Mouse (Mus musculus) midbrain, embryonic 14.5 days (tissue): ENCODE results near the gene Kctd18. TPM values are rescaled to one million over a fixed set of nuclear protein-coding genes. Genes with fewer than 3 reads are reported as not detected.
"Not testable (repeated sequence)": the region's sequence is repeated elsewhere in the genome, so short reads cannot be mapped to it uniquely, and the experiment has no call there.

Experiments
- ATAC-seq: fragments of 200-750 bp; cut with Nextera tagmentation; 2 replicates; pipeline ENCODE4 v1.8.0; 2017; ENCODE audit warnings: moderate number of reproducible peaks, moderate library complexity; ENCODE audit not compliant: low FRiP score, low TSS enrichment
- DNase-seq: peaks from one replicate; pipeline ENCODE4 v3.0.0-alpha.2; 2015
- H3K27ac ChIP-seq: fragments of 300-500 bp; sonication (generic); replicated peaks from 2 replicates; pipeline ENCODE4 v1.5.1; 2014; ENCODE audit warnings: mild to moderate bottlenecking, low read depth, low read length, moderate library complexity
- H3K27me3 ChIP-seq: fragments of 300-500 bp; sonication (generic); 2 replicates; pipeline ENCODE4 v1.6.1; 2014; ENCODE audit warnings: low read length, control low read depth, mixed read lengths; ENCODE audit not compliant: control insufficient read depth, insufficient read depth
- H3K36me3 ChIP-seq: fragments of 300-500 bp; sonication (generic); 2 replicates; pipeline ENCODE4 v1.6.1; 2014; ENCODE audit warnings: low read length, control low read depth; ENCODE audit not compliant: control insufficient read depth, insufficient read depth
- H3K4me1 ChIP-seq: fragments of 300-500 bp; sonication (generic); 2 replicates; pipeline ENCODE4 v1.6.1; 2014; ENCODE audit warnings: mild to moderate bottlenecking, antibody characterized with exemption, low read length, control low read depth; ENCODE audit not compliant: control insufficient read depth, insufficient read depth
- H3K4me2 ChIP-seq: fragments of 300-500 bp; sonication (generic); 2 replicates; pipeline ENCODE4 v1.6.1; 2014; ENCODE audit warnings: mild to moderate bottlenecking, low read length, moderate library complexity
- H3K4me3 ChIP-seq: fragments of 300-500 bp; sonication (generic); replicated peaks from 2 replicates; pipeline ENCODE4 v1.5.1; 2014; ENCODE audit warnings: low read depth, low read length
- H3K9ac ChIP-seq: fragments of 300-500 bp; sonication (generic); replicated peaks from 2 replicates; pipeline ENCODE4 v1.6.1; 2014; ENCODE audit warnings: mild to moderate bottlenecking, low read length, moderate library complexity
- H3K9me3 ChIP-seq: fragments of 300-500 bp; sonication (generic); 2 replicates; pipeline ENCODE4 v1.6.1; 2016; ENCODE audit warnings: low read length, control low read depth, mixed read lengths; ENCODE audit not compliant: control insufficient read depth
- WGBS: fragments of 180-500 bp; shearing (Covaris S2); extraction: QIAGEN DNeasy Blood & Tissue Kit; methylation state at CpG from one replicate; pipeline ENCODE4 v1.1.7; 2014; 5-methylcytosine and 5-hydroxymethylcytosine counted together
- polyA plus RNA-seq: library from polyadenylated mRNA; unstranded; fragments of >200 nt; fragmentation: Nextera tagmentation; extraction: Ambion mirVana; gene quantifications from 2 replicates; pipeline ENCODE4 v1.2.1, GENCODE M21; 2014

Kctd18 gene
- polyA plus RNA-seq, 1 experiment from 2014 or later, result 29.5 TPM

DNA sequence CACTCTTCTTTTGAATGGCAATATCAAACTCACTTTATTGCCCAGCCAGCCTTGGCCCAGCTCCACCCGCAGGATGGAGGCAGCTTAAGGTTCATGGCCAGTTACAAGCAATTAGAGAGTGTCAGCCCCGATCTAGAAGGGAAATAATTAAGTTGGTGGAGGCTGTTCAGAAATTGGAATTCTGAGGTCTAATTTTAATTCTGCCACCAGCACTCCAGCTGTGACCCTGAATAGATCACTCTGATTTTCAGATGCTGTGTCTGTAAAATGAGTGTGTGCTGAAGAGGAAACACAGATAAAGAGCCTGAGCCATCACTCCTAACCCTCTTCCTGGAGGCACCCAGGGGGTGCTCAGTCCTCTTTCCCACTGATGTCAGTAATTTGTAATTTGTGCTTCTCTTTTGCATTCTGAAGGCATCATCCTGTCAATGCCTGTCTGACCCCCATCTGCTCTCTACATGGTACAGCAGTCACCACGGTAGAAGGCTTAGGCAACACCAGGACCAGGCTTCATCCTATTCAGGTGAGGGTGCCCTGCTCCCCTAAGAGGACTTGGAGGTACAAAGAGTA, 28.1 kb upstream of the Kctd18 start:
- H3K4me3 ChIP-seq, result no peak overlapping the region
- H3K4me2 ChIP-seq, result no peak overlapping the region
- peak; percentile 35 for DNase-seq
- peak; percentile 39; the same call in 1 of the 2 replicates for ATAC-seq
- H3K27ac ChIP-seq, result 0 out of 2 replicates have a peak overlapping the region, but pooled peaks have one; percentile 9
- no peaks in the 10 kb centered on the region for H3K9me3 ChIP-seq
- no peak overlapping the region for H3K9ac ChIP-seq
- H3K4me1 ChIP-seq, result no peaks in the 10 kb centered on the region
- 47% methylated on average over 3 of the region's 3 CpGs for WGBS
- no peaks in the 10 kb centered on the region for H3K27me3 ChIP-seq
- H3K36me3 ChIP-seq, result no peaks in the 10 kb centered on the region

DNA sequence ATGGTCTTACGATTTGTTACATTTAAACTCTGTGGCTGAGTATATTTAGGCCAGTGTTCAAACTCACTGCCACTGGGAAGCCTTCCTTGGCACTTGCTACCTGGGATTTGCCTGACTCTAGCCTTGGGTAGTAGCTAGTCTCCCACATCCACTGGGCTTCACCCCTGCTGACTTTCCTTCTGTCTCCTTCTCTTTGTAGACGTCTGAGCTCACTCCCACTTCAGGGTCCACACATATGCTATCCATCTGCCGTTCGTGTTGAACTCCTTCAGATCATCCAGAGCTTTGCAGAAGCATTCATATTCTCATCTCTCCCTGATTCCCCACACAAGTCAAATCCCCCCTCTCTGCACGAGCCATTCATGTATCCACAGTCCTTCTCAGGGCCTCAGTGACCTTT, 26.8 kb upstream of the Kctd18 start:
- no peaks in the 10 kb centered on the region for H3K4me1 ChIP-seq
- H3K36me3 ChIP-seq, result no peaks in the 10 kb centered on the region
- no peaks in the 10 kb centered on the region for H3K27me3 ChIP-seq
- no peak for ATAC-seq
- no peak overlapping the region for H3K9ac ChIP-seq
- WGBS, result 69% methylated on average over 5 of the region's 5 CpGs
- H3K4me2 ChIP-seq, result no peak overlapping the region
- H3K9me3 ChIP-seq, result no peaks in the 10 kb centered on the region
- H3K27ac ChIP-seq, result no peak overlapping the region
- no peak overlapping the region for H3K4me3 ChIP-seq
- no peak for DNase-seq

DNA sequence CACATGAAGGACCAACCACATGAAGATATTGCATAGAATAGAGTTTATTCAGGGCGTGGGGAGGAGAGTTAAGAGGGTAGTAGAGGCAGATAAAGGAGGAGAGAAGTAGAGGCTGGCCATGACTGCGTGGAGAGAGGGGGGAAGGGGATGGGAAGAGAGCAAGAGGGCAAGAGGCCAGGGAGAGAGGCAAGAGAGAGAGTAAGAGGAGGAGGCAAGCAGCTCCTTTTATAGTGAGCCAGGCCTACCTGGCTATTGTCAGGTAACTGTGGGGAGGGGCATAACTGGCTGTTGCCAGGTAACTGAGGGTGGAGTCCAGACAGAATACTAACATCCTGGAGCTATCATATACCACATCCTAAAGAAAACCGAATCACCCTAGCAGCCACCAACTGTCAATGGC, 26.3 kb upstream of the Kctd18 start:
- Histone ChIP-seq H3K9ac (no peak overlapping the region), H3K36me3 (no peaks in the 10 kb centered on the region), H3K4me3 (no peak overlapping the region), H3K27me3 (no peaks in the 10 kb centered on the region), H3K4me2 (no peak overlapping the region), H3K27ac (no peak overlapping the region), H3K4me1 (no peaks in the 10 kb centered on the region), H3K9me3 (no peaks in the 10 kb centered on the region)
- ATAC-seq, result no peak
- no peak for DNase-seq
- 78% methylated on average over 3 of the region's 3 CpGs for WGBS

DNA sequence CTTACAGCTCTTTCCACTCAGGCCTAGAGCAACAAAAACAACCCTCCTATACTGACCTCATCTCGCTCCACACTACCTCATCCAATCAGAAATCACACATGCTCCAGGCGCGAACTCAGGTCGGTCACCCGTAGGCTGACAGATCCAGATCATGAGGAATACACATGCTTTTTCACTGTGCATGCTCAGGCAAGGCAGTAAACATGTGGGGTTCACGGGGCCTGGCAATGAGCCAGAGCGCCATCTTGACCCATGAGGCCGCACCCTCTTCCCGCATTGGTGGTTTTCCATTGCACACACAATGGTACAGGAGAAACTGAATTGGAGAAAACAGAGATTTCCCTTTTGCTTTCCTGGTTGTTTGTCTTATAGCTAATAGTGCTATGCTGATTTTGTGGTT, 18.6 kb upstream of the Kctd18 start:
- ATAC-seq, H3K4me2 ChIP-seq, H3K4me1 ChIP-seq, H3K4me3 ChIP-seq, DNase-seq, H3K9ac ChIP-seq, H3K27ac ChIP-seq, H3K9me3 ChIP-seq, H3K27me3 ChIP-seq, H3K36me3 ChIP-seq: not testable (repeated sequence)
- 97% methylated on average over 9 of the region's 9 CpGs for WGBS

DNA sequence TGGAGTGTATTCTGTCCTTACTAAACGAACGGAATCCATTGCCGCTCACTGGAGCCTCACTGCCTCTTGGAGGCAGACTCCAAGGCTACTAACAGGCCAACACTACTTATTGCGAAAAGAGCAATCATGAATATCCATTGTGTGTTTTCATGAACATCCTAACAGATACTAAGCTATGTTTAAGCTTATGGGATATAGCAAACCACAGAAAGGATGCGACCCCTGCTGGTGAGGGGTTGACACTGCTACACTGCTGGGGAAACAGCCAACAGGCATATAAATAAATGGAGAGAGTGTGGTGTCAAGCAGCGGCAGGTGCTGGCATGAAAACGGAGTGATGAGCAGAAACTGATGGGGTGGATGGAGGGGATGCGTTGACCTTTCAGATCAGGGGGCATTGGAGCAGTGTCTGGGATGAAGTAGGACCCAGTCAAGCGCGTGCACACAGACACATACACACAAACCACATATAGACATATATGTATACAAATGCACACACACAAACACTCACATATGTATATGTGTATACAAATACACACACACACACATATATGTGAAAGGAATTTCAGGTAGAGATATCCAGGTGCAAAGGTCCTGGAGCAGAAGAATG, 12.5 kb upstream of the Kctd18 start:
- peak; percentile 87 for DNase-seq
- Histone ChIP-seq H3K9me3 (no peaks in the 10 kb centered on the region), H3K27me3 (no peaks in the 10 kb centered on the region), H3K4me3 (no peak overlapping the region), H3K4me1 (no peaks in the 10 kb centered on the region), H3K4me2 (no peak overlapping the region), H3K27ac (no peak overlapping the region), H3K36me3 (no peaks in the 10 kb centered on the region), H3K9ac (no peak overlapping the region)
- peak; percentile 74 for ATAC-seq
- 63% methylated on average over 10 of the region's 10 CpGs for WGBS

DNA sequence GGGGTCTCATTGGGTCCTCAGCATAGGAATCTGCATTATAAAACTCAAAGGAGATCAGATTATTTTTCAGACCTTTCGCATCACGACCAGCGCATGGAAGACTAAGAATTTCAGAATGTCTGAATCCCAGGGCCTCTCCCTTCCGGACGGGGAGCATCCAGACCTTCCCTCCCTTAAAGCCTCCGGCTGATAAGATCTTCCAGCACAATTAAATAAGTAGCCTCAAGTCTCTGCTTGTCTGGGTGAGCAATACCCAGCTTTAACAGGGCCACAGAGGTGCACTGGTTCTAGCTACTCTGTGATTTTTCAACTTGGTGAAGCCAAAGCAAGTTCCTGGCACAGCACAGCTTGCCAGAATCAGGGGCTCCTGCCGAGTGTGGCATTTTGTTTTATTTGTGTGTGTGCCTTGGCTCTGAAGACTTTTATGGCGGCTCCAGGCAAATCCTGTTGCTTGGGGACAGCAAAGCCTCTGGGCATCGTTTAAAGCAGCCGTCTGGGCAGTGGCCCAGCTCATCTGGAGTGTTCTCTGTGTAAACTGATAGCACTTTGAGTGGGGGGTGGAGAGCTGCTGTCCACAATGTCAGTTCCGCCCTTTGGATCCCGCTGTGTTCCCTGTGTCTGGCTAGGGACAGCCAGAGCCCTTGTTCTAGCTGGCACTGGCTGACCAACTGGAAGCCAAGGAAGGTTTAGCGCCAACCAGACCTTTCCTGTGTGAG, 11.6 kb upstream of the Kctd18 start:
- Histone ChIP-seq H3K4me1 (no peaks in the 10 kb centered on the region), H3K27me3 (no peaks in the 10 kb centered on the region), H3K9me3 (no peaks in the 10 kb centered on the region), H3K4me3 (no peak overlapping the region), H3K27ac (no peak overlapping the region), H3K4me2 (peak overlapping the region; percentile 22; the same call in 1 of the 2 replicates), H3K36me3 (no peaks in the 10 kb centered on the region), H3K9ac (no peak overlapping the region)
- ATAC-seq, result peak; percentile 62
- WGBS, result 37% methylated on average over 13 of the region's 13 CpGs
- peak; percentile 65 for DNase-seq

DNA sequence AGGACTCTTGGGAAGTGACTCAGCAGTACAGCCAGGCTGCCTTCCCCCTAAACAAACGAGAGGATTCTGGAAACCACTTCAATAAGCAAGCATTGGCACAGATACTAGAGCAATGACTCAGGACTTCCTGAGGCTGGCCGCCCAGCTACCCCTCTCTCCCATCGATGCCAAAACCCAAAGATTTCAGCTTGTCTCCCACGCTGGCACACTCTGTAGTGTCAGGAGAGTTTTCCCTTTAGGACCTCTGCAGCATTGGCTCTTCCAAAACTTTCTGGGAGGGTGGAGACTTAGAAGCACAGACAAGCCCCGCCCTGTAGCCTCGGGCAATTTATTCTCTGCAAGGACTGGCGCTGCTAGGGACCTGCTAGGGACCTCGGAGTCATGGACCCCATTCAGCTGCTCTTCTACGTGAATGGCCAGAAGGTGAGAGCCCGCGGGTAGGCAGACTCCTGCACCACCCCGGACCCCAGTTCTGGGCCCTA, 10.9 kb upstream of the Kctd18 start, which contains the start of gene Aox1:
Aox1 (plus strand) TSS at position 296 of the 482 bp plus-strand sequence.
- no peaks in the 10 kb centered on the region for H3K36me3 ChIP-seq
- no peak within 1 kb of the TSS for H3K9ac ChIP-seq
- H3K27me3 ChIP-seq, result no peaks in the 10 kb centered on the region
- H3K4me1 ChIP-seq, result no peaks in the 10 kb centered on the region
- no peak within 1 kb of the TSS for H3K4me3 ChIP-seq
- H3K27ac ChIP-seq, result no peak within 1 kb of the TSS
- ATAC-seq (peak; percentile 49; the same call in 1 of the 2 replicates), DNase-seq (peak; percentile 45)
- H3K4me2 ChIP-seq, result peak within 1 kb of the TSS; percentile 22; the same call in 1 of the 2 replicates
- H3K9me3 ChIP-seq, result no peaks in the 10 kb centered on the region
- WGBS, result 22% methylated on average over 12 of the region's 12 CpGs

DNA sequence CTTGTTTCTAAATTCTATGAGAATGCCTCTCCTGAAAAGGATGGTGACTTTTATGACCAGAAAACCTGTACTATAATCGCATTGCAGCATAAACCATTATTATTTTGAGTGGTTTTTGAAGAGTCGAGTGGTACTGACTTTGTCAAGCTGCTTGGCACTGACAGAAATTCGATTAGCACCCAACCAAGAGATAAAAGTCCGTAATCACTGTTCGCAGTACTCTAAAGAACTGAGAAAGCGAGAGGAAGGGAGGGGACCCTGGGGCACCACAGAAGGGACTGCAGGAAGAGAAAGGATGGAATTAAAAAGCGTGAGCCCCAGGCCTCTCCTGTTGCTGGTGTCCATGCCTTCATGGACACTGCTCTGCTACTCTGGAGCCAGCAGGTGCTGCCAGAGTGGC, 9.0 kb upstream of the Kctd18 start:
- H3K9ac ChIP-seq, result no peak overlapping the region
- H3K4me2 ChIP-seq, result no peak overlapping the region
- no peak for ATAC-seq
- 84% methylated on average over 7 of the region's 7 CpGs for WGBS
- no peak overlapping the region for H3K27ac ChIP-seq
- no peak for DNase-seq
- no peaks in the 10 kb centered on the region for H3K36me3 ChIP-seq
- H3K4me1 ChIP-seq, result no peaks in the 10 kb centered on the region
- no peaks in the 10 kb centered on the region for H3K27me3 ChIP-seq
- H3K9me3 ChIP-seq, result no peaks in the 10 kb centered on the region
- H3K4me3 ChIP-seq, result no peak overlapping the region
